8 mouse cellular contexts compared by ENCODE assay signal in the genomic region with DNA sequence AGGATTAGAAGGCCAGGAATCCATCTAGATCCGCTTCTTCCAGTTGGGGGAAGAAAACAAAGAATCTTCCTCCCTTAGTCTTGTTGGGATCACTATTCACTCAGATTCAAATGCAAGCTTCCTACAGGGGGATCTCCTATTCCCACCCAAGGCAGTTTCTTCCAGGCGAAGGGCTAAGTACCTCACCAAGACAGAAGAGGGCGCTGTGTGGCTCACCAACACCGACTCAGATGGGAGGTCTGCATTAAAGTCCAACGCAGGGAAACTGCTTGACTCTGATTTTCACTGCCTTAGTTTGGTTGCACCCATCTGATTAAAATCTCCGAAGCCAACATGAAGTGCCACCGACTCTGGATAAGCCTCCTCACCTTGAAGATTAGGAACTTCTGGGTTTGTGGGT. TPM values are rescaled to one million over a fixed set of nuclear protein-coding genes. Genes with fewer than 3 reads are reported as not detected.
DNase-seq lines count a peak whose midpoint lies in the region; ATAC-seq and TF ChIP-seq lines count a peak whose summit lies in the region.

No protein-coding gene starts in this region.

- WGBS in heart, adult 2 months, result 51% methylated on average over 7 of the region's 7 CpGs
- 41% methylated on average over 7 of the region's 7 CpGs for WGBS in neural tube, embryonic 11.5 days
- 46% methylated on average over 7 of the region's 7 CpGs for WGBS in neural tube, embryonic 15.5 days

- no peaks in the 10 kb centered on the region for H3K36me3 ChIP-seq in heart, adult 2 months (ENCODE audit: control insufficient read depth, insufficient read depth, low read length)
- H3K36me3 ChIP-seq in neural tube, embryonic 11.5 days (ENCODE audit: control insufficient read depth, insufficient read depth, low read length), result no peaks in the 10 kb centered on the region
- no peaks in the 10 kb centered on the region for H3K36me3 ChIP-seq in neural tube, embryonic 15.5 days

- no peak overlapping the region for H3K4me2 ChIP-seq in neural tube, embryonic 11.5 days (ENCODE audit: low read depth)
- no peak overlapping the region for H3K4me2 ChIP-seq in neural tube, embryonic 15.5 days

- no peaks in the 10 kb centered on the region for H3K27me3 ChIP-seq in heart, adult 2 months (ENCODE audit: control insufficient read depth, insufficient read depth, low read length)
- no peaks in the 10 kb centered on the region for H3K27me3 ChIP-seq in neural tube, embryonic 11.5 days (ENCODE audit: control insufficient read depth, insufficient read depth, low read length)
- H3K27me3 ChIP-seq in neural tube, embryonic 15.5 days (replicated peaks), result no peaks in the 10 kb centered on the region

- H3K27ac ChIP-seq in heart, adult 2 months, result no peak overlapping the region
- no peak overlapping the region for H3K27ac ChIP-seq in neural tube, embryonic 11.5 days (ENCODE audit: low read depth, low read length)
- no peak overlapping the region for H3K27ac ChIP-seq in neural tube, embryonic 15.5 days (replicated peaks)

- no peak for ATAC-seq in neural tube, embryonic 11.5 days (ENCODE audit: insufficient read depth, low FRiP score, low TSS enrichment)
- no peak for ATAC-seq in neural tube, embryonic 15.5 days (ENCODE audit: low FRiP score)

- no peaks in the 10 kb centered on the region for H3K4me1 ChIP-seq in heart, adult 2 months (ENCODE audit: control insufficient read depth, insufficient read depth, low read length)
- H3K4me1 ChIP-seq in neural tube, embryonic 11.5 days (ENCODE audit: control insufficient read depth, insufficient read depth, low read length), result no peaks in the 10 kb centered on the region
- no peaks in the 10 kb centered on the region for H3K4me1 ChIP-seq in neural tube, embryonic 15.5 days

- TF ChIP-seq POLR2A in heart, adult 2 months (IDR thresholded peaks at IDR 0.05; ENCODE audit: insufficient read depth, low read depth, low read length), result no peak
- no peak for TF ChIP-seq POLR2A in brain, embryonic 14.5 days (IDR thresholded peaks at IDR 0.05; ENCODE audit: borderline replicate concordance, extremely low read depth, insufficient read depth, insufficient read length, poor library complexity, severe bottlenecking)

- no peak for TF ChIP-seq EP300 in heart, adult 2 months (IDR thresholded peaks at IDR 0.05; ENCODE audit: insufficient read depth, low read depth, low read length)

- no peak overlapping the region for H3K4me3 ChIP-seq in heart, adult 2 months
- H3K4me3 ChIP-seq in neural tube, embryonic 11.5 days (ENCODE audit: low read depth, low read length), result no peak overlapping the region
- no peak overlapping the region for H3K4me3 ChIP-seq in neural tube, embryonic 15.5 days (replicated peaks)

- TF ChIP-seq CTCF in heart, adult 2 months (IDR thresholded peaks at IDR 0.05), result peak; percentile 55
- peak; percentile 52; the same call in 1 of the 2 replicates for TF ChIP-seq CTCF in brain, embryonic 14.5 days (IDR thresholded peaks at IDR 0.05; ENCODE audit: borderline replicate concordance, extremely low read depth, insufficient read depth, insufficient read length)

- no peaks in the 10 kb centered on the region for H3K9me3 ChIP-seq in neural tube, embryonic 11.5 days (ENCODE audit: control insufficient read depth, low read length)
- no peaks in the 10 kb centered on the region for H3K9me3 ChIP-seq in neural tube, embryonic 15.5 days (replicated peaks)

- intact Hi-C loops in heart, adult 2 months (cut with DNase I), result no loop called here
- intact Hi-C loops in heart, postnatal 25 days (cut with DNase I), result no loop called here

- H3K9ac ChIP-seq in heart, adult 2 months (ENCODE audit: low read depth, low read length), result no peak overlapping the region
- H3K9ac ChIP-seq in neural tube, embryonic 11.5 days (ENCODE audit: low read length), result no peak overlapping the region
- no peak overlapping the region for H3K9ac ChIP-seq in neural tube, embryonic 15.5 days (replicated peaks)

- H3K79me2 ChIP-seq in heart, adult 2 months (replicated peaks; ENCODE audit: control insufficient read depth, insufficient read depth, low read length), result no peaks in the 10 kb centered on the region

- DNase-seq in heart, adult 2 months, result no peak
- no peak for DNase-seq in heart, postnatal 25 days (ENCODE audit: low spot score)
- peak; percentile 26 for DNase-seq in neural tube, embryonic 11.5 days (ENCODE audit: low spot score)
- DNase-seq in brain, embryonic 14.5 days (ENCODE audit: low read depth), result peak; percentile 40
- peak; percentile 52 for DNase-seq in retina, embryonic 14.5 days (ENCODE audit: low spot score)
- no peak for DNase-seq in spleen, postnatal 10 days (ENCODE audit: low spot score in 2 of 2)
- no peak for DNase-seq in layer of hippocampus, adult 9-11 months

RNA-seq across cellular contexts. Expression of a gene that starts 10.5 kb away (rescaled TPM):
- 1 to 10 TPM; 1.6 to 1.7 TPM for total RNA-seq in heart, adult 2 months (2021)
- polyA plus RNA-seq in heart, adult 2 months (2012; rRNA removed), result 1.1 and 1.3 TPM in 2 replicates
- 1 to 10 TPM; 1.5 to 2.2 TPM for total RNA-seq in heart, postnatal 25 days (2021)
- polyA plus RNA-seq in neural tube, embryonic 11.5 days (2014; fragmentation: Nextera tagmentation; extraction: Ambion mirVana), result 6.6 TPM in 2 replicates
- polyA plus RNA-seq in neural tube, embryonic 15.5 days (2015; fragmentation: Nextera tagmentation; extraction: Ambion mirVana), result 11.2 and 11.3 TPM in 2 replicates
- 3.7 and 4.4 TPM in 2 replicates for polyA plus RNA-seq in brain, embryonic 14.5 days (2012; rRNA removed)

Comparison
In these comparisons a context has a peak if more than half of its experiments do, and no peak if none do; other contexts are left out.
1. DNase-seq: peak in neural tube, embryonic 11.5 days (single experiment), brain, embryonic 14.5 days (single experiment) and retina, embryonic 14.5 days (single experiment); none in heart, adult 2 months (0 of 2), heart, postnatal 25 days (single experiment), spleen, postnatal 10 days (0 of 2) and layer of hippocampus, adult 9-11 months (single experiment).